Mouse (Mus musculus) spleen, adult 2 months (tissue): ENCODE data around the gene Cd2bp2.

ENCODE experiments used
- CTCF ChIP-seq: fragments of 200-500 bp; IDR thresholded peaks from 2 replicates; pipeline ENCODE4 v1.5.1; 2011; ENCODE audit warnings: mild to moderate bottlenecking, inconsistent platforms; ENCODE audit not compliant: insufficient read depth, insufficient read length, insufficient replicate concordance; ENCODE audit errors: extremely low read depth
- POLR2A ChIP-seq: fragments of 200-500 bp; IDR thresholded peaks from 2 replicates; pipeline ENCODE4 v1.6.1; 2011; ENCODE audit warnings: low read depth, low read length, inconsistent platforms

GRCm38 (mm10) chr7:127244658-127245510 lies 49.0 kb upstream of the Cd2bp2 start:
- no peak for TF ChIP-seq CTCF
- TF ChIP-seq POLR2A: no peak
